In genomic region chr11:115446906-115447305, GRCm38 (mm10) we compare ENCODE assay signal across 13 mouse cellular contexts. TPM values are rescaled to one million over a fixed set of nuclear protein-coding genes. Genes with fewer than 3 reads are reported as not detected.
DNase-seq lines count a peak whose midpoint lies in the region; ATAC-seq and TF ChIP-seq lines count a peak whose summit lies in the region.
"Had no signal": no experiment of that assay in that cellular context is flagged by ENCODE, and none has a peak within 500 bp of the region (broad histone marks: within the 10 kb centered on the region; RNA-seq: fewer than 3 reads in every experiment).

No protein-coding gene starts in this region.

- no peak for TF ChIP-seq CTCF in heart, postnatal 0 days (IDR thresholded peaks at IDR 0.05; ENCODE audit: low read depth)
- no peak for TF ChIP-seq CTCF in cerebellum, adult 2 months (IDR thresholded peaks at IDR 0.05; ENCODE audit: borderline replicate concordance, insufficient read depth, low read depth, low read length)

- H3K27me3 ChIP-seq in heart, postnatal 0 days (ENCODE audit: control insufficient read depth, insufficient read depth, low read length) = no peaks in the 10 kb centered on the region
- H3K27me3 ChIP-seq in hindbrain, embryonic 10.5 days (ENCODE audit: insufficient read depth, poor library complexity, severe bottlenecking) = peaks cover 7% of the 10 kb centered on the region
- H3K27me3 ChIP-seq in cerebellum, adult 2 months (ENCODE audit: control insufficient read depth, insufficient read depth, low read length) = no peaks in the 10 kb centered on the region
- H3K27me3 ChIP-seq: forebrain, embryonic 12.5 days had no signal

- H3K36me3 ChIP-seq in heart, postnatal 0 days (replicated peaks; ENCODE audit: control insufficient read depth, insufficient read depth, low read length) = no peaks in the 10 kb centered on the region
- no peaks in the 10 kb centered on the region for H3K36me3 ChIP-seq in hindbrain, embryonic 10.5 days
- H3K36me3 ChIP-seq: forebrain, embryonic 12.5 days had no signal

- H3K27ac ChIP-seq in heart, postnatal 0 days (ENCODE audit: low read depth) = peak overlapping the region; percentile 80
- H3K27ac ChIP-seq in hindbrain, embryonic 10.5 days = no peak overlapping the region
- no peak overlapping the region for H3K27ac ChIP-seq in cerebellum, adult 2 months (ENCODE audit: insufficient read depth, low read length)
- H3K27ac ChIP-seq: forebrain, embryonic 12.5 days; macrophage had no signal

- TF ChIP-seq EP300 in heart, postnatal 0 days (IDR thresholded peaks at IDR 0.05; ENCODE audit: low read depth) = no peak

- DNase-seq in ovary, adult 18-20 months (ENCODE audit: low spot score) = peak; percentile 74
- no peak for DNase-seq in ovary, postnatal 14 days (ENCODE audit: low spot score)
- DNase-seq in heart, postnatal 0 days (ENCODE audit: low spot score) = peak; percentile 63
- DNase-seq in kidney, postnatal 10 days = peak; percentile 65
- DNase-seq in thymus, adult 18-20 months = no peak
- DNase-seq in spleen, postnatal 36 days (ENCODE audit: low spot score in 2 of 2) = no peak
- no peak for DNase-seq in hindbrain, embryonic 10.5 days (ENCODE audit: low spot score)
- no peak for DNase-seq in cerebellum, adult 2 months

- H3K9me3 ChIP-seq in heart, postnatal 0 days (replicated peaks; ENCODE audit: control insufficient read depth, low read length) = no peaks in the 10 kb centered on the region
- no peaks in the 10 kb centered on the region for H3K9me3 ChIP-seq in hindbrain, embryonic 10.5 days
- H3K9me3 ChIP-seq: forebrain, embryonic 12.5 days had no signal

- H3K9ac ChIP-seq in heart, postnatal 0 days (replicated peaks; ENCODE audit: low read depth, low read length) = no peak overlapping the region; the same call in 1 of the 2 replicates
- H3K9ac ChIP-seq: forebrain, embryonic 12.5 days had no signal

- ATAC-seq in heart, postnatal 0 days (ENCODE audit: insufficient read depth, low read depth) = peak; percentile 72

- peaks cover 24% of the 10 kb centered on the region for H3K4me1 ChIP-seq in heart, postnatal 0 days (ENCODE audit: control insufficient read depth, insufficient read depth)
- H3K4me1 ChIP-seq in hindbrain, embryonic 10.5 days (replicated peaks) = peaks cover 30% of the 10 kb centered on the region
- no peaks in the 10 kb centered on the region for H3K4me1 ChIP-seq in cerebellum, adult 2 months (ENCODE audit: control insufficient read depth, insufficient read depth, low read length)

- TF ChIP-seq POLR2A in cerebellum, adult 2 months (IDR thresholded peaks at IDR 0.05; ENCODE audit: borderline replicate concordance, insufficient read depth, low read length) = no peak

- no peak overlapping the region for H3K4me3 ChIP-seq in heart, postnatal 0 days (ENCODE audit: low read depth, low read length)
- no peak overlapping the region for H3K4me3 ChIP-seq in hindbrain, embryonic 10.5 days
- H3K4me3 ChIP-seq in cerebellum, adult 2 months (replicated peaks; ENCODE audit: insufficient read depth, low read depth, low read length) = no peak overlapping the region
- H3K4me3 ChIP-seq: forebrain, embryonic 12.5 days had no signal

- no peak overlapping the region for H3K4me2 ChIP-seq in heart, postnatal 0 days (ENCODE audit: low read depth, low read length)
- H3K4me2 ChIP-seq: forebrain, embryonic 12.5 days had no signal

- 11% methylated on average over 3 of the region's 3 CpGs for WGBS in heart, postnatal 0 days
- 81% methylated on average over 3 of the region's 3 CpGs for WGBS in hindbrain, embryonic 10.5 days
- WGBS in cerebellum, adult 2 months = 51% methylated on average over 3 of the region's 3 CpGs

RNA-seq across cellular contexts. Expression of gene Trim80, which starts 6.6 kb away (rescaled TPM):
- total RNA-seq in heart, postnatal 0 days (2014; rRNA removed; ENCODE audit: low replicate concordance) = not detected in 2 replicates
- polyA plus RNA-seq in heart, postnatal 0 days (2015; fragmentation: Nextera tagmentation; extraction: Ambion mirVana) = 0.18 and 0.26 TPM in 2 replicates
- 0.08 and 0.16 TPM in 2 replicates for polyA plus RNA-seq in hindbrain, embryonic 10.5 days (2016; fragmentation: Nextera tagmentation; extraction: Ambion mirVana)
- 0.15 and 0.25 TPM in 2 replicates for polyA plus RNA-seq in cerebellum, adult 2 months (2012; rRNA removed)
- total RNA-seq: CH12.LX; gastrocnemius, postnatal 4 days had no signal
- polyA plus RNA-seq: forebrain, embryonic 12.5 days; macrophage had no signal

RNA-seq across cellular contexts. Expression of gene Slc16a5, which starts 15.4 kb away (rescaled TPM):
- total RNA-seq in heart, postnatal 0 days (2014; rRNA removed; ENCODE audit: low replicate concordance) = 0.99 and 3.8 TPM in 2 replicates
- 0.11 and 0.15 TPM in 2 replicates for polyA plus RNA-seq in heart, postnatal 0 days (2015; fragmentation: Nextera tagmentation; extraction: Ambion mirVana)
- polyA plus RNA-seq in hindbrain, embryonic 10.5 days (2016; fragmentation: Nextera tagmentation; extraction: Ambion mirVana) = not detected in 2 replicates
- 0.08 and 0.25 TPM in 2 replicates for polyA plus RNA-seq in cerebellum, adult 2 months (2012; rRNA removed)
- total RNA-seq: gastrocnemius, postnatal 4 days; left cerebral cortex, adult 8-10 months had no signal
- polyA plus RNA-seq: forebrain, embryonic 12.5 days; macrophage had no signal

RNA-seq across cellular contexts. Expression of gene Kctd2, which starts 27.0 kb away (rescaled TPM):
- 8.3 and 8.4 TPM in 2 replicates for total RNA-seq in heart, postnatal 0 days (2014; rRNA removed; ENCODE audit: low replicate concordance)
- 15.1 and 15.6 TPM in 2 replicates for polyA plus RNA-seq in heart, postnatal 0 days (2015; fragmentation: Nextera tagmentation; extraction: Ambion mirVana)
- 15.0 and 20.1 TPM in 2 replicates for polyA plus RNA-seq in hindbrain, embryonic 10.5 days (2016; fragmentation: Nextera tagmentation; extraction: Ambion mirVana)
- 93.6 and 98.0 TPM in 2 replicates for polyA plus RNA-seq in cerebellum, adult 2 months (2012; rRNA removed)

RNA-seq across cellular contexts. Expression of gene Atp5h, which starts 27.1 kb away (rescaled TPM):
- total RNA-seq in heart, postnatal 0 days (2014; rRNA removed; ENCODE audit: low replicate concordance) = 991 and 1,040 TPM in 2 replicates
- polyA plus RNA-seq in heart, postnatal 0 days (2015; fragmentation: Nextera tagmentation; extraction: Ambion mirVana) = 4,106 and 4,345 TPM in 2 replicates
- polyA plus RNA-seq in hindbrain, embryonic 10.5 days (2016; fragmentation: Nextera tagmentation; extraction: Ambion mirVana) = 878 and 961 TPM in 2 replicates
- 899 and 972 TPM in 2 replicates for polyA plus RNA-seq in cerebellum, adult 2 months (2012; rRNA removed)

RNA-seq across cellular contexts. Expression of gene Armc7, which starts 28.6 kb away (rescaled TPM):
- total RNA-seq in heart, postnatal 0 days (2014; rRNA removed; ENCODE audit: low replicate concordance) = 1.8 and 8.7 TPM in 2 replicates
- 3.3 TPM in 2 replicates for polyA plus RNA-seq in heart, postnatal 0 days (2015; fragmentation: Nextera tagmentation; extraction: Ambion mirVana)
- polyA plus RNA-seq in hindbrain, embryonic 10.5 days (2016; fragmentation: Nextera tagmentation; extraction: Ambion mirVana) = 8.1 and 10.8 TPM in 2 replicates
- polyA plus RNA-seq in cerebellum, adult 2 months (2012; rRNA removed) = 7.3 and 8.5 TPM in 2 replicates

Comparison
In these comparisons a context has a peak if more than half of its experiments do, and no peak if none do; other contexts are left out.
1. DNase-seq: peak in ovary, adult 18-20 months (single experiment), heart, postnatal 0 days (single experiment) and kidney, postnatal 10 days (single experiment); none in ovary, postnatal 14 days (single experiment), thymus, adult 18-20 months (0 of 2), spleen, postnatal 36 days (0 of 2), hindbrain, embryonic 10.5 days (single experiment) and cerebellum, adult 2 months (0 of 2).